Mouse (Mus musculus) CD4-positive, CD25-positive, alpha-beta regulatory T cell, adult 9 weeks (primary cell): ENCODE results near the gene Defb25. TPM values are rescaled to one million over a fixed set of nuclear protein-coding genes. Genes with fewer than 3 reads are reported as not detected.

Experiments used
- polyA plus RNA-seq: library from polyadenylated mRNA; unstranded; fragments of 100-300 nt; shearing (Covaris generic); gene quantifications from one replicate; pipeline ENCODE4 v1.2.1, GENCODE M21; 2017

Defb25 gene
- polyA plus RNA-seq = not detected

GRCm38 (mm10) chr2:152622953-152623352 is at the start of gene Defb25:
TSS of gene Defb25 (minus strand) at chr2:152623053.

GRCm38 (mm10) chr2:152669256-152669638 is 46.4 kb upstream of the Defb25 start, which contains the start of gene H13:
TSS of gene H13 (plus strand) at chr2:152669461.

GRCm38 (mm10) chr2:152626774-152627591 is 4.1 kb upstream of the Defb25 start, which contains the start of gene Rem1:
TSS of gene Rem1 (plus strand) at chr2:152626951.

DNA sequence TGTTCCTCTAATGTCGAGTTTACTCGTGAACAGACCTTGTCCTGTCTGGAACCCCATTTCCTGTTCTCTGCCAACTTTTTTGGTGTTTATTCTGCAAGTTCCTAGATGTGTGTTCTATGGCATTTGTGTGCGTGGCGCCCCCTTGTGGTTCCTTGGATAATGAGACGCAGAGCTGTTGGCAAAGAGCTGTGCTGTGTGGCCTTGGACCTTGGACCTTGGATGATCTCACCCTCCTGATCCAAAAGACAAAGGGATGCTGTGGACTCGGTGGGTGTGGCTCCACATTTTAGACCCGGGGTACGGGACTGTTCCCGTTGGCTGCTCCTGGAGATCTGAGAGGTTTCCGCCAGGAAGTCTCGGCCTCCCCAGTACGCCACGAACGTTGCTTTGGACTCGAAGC is 18.8 kb downstream of the Defb25 start, which contains the start of gene Defb36:
Defb36 (plus strand) TSS at position 271 of the 400 bp plus-strand sequence.

DNA sequence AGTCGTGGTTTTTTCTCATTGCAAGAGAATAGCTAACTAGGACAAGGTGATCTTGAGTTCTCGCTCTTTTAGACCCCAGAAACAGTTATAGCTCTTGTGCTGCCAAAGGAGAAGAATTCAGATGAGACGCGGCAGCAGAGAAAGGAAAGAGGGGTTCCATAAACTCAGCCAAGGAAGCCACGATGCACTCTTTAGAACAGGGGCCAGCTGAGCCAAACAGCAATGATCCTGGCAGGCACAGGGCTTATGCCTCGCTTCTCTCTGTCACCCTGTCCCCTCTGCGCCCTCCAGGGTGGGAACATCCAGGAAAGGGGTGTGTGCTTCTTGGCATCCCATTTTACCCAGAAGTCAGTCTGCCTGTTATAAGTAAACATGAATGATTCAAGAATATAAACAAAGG is 23.6 kb downstream of the Defb25 start, which contains the start of gene Defb45:
Defb45 (minus strand) TSS at position 101 of the 400 bp plus-strand sequence.

GRCm38 (mm10) chr2:152580107-152580506 is 42.7 kb downstream of the Defb25 start, which contains the start of gene Defb19:
TSS of gene Defb19 (minus strand) at chr2:152580312.

Other genes with a start within 250 kb of the Defb25 start
- not detected for gene Nrsn2, start 246.4 kb downstream of the Defb25 start, polyA plus RNA-seq
- gene Sox12, start 225.0 kb downstream of the Defb25 start, polyA plus RNA-seq = not detected
- gene Zcchc3, start 208.0 kb downstream of the Defb25 start, polyA plus RNA-seq = 0.43 TPM
- gene 6820408C15Rik, start 207.5 kb downstream of the Defb25 start, polyA plus RNA-seq = 0.33 TPM
- gene Defb23, start 158.4 kb downstream of the Defb25 start, polyA plus RNA-seq = not detected
- gene Defb20, start 146.0 kb downstream of the Defb25 start, polyA plus RNA-seq = not detected
- not detected for gene Defb22, start 132.9 kb downstream of the Defb25 start, polyA plus RNA-seq
- gene Defb26, start 111.4 kb downstream of the Defb25 start, polyA plus RNA-seq = not detected
- gene Defb28, start 104.8 kb downstream of the Defb25 start, polyA plus RNA-seq = not detected
- gene Defb29, start 83.0 kb downstream of the Defb25 start, polyA plus RNA-seq = not detected
- not detected for gene Gm17416, start 53.7 kb downstream of the Defb25 start, polyA plus RNA-seq
- not detected for gene Defb21, start 50.3 kb downstream of the Defb25 start, polyA plus RNA-seq
- not detected for gene Defb19, start 42.7 kb downstream of the Defb25 start, polyA plus RNA-seq
- not detected for gene Defb45, start 23.7 kb downstream of the Defb25 start, polyA plus RNA-seq
- not detected for gene Defb36, start 18.7 kb downstream of the Defb25 start, polyA plus RNA-seq
- gene Rem1, start 3.9 kb upstream of the Defb25 start, polyA plus RNA-seq = not detected
- 39.0 TPM for gene H13, start 46.4 kb upstream of the Defb25 start, polyA plus RNA-seq
- gene Mcts2, start 64.0 kb upstream of the Defb25 start, polyA plus RNA-seq = 2.4 TPM
- not detected for gene Id1, start 113.2 kb upstream of the Defb25 start, polyA plus RNA-seq
- not detected for gene Cox4i2, start 131.1 kb upstream of the Defb25 start, polyA plus RNA-seq
- 69.7 TPM for gene Bcl2l1, start 208.7 kb upstream of the Defb25 start, polyA plus RNA-seq
- gene Tpx2, start 224.9 kb upstream of the Defb25 start, polyA plus RNA-seq = 4.1 TPM